Mouse (Mus musculus) liver, embryonic 13.5 days (tissue): ENCODE measurements around the gene Ly6g6e. TPM values are rescaled to one million over a fixed set of nuclear protein-coding genes. Genes with fewer than 3 reads are reported as not detected.
"Not testable (repeated sequence)": the region's sequence is repeated elsewhere in the genome, so short reads cannot be mapped to it uniquely, and the experiment has no call there.

ENCODE experiments used
- ATAC-seq: fragments of 200-750 bp; cut with Nextera tagmentation; 2 replicates; pipeline ENCODE4 v1.8.0; 2017; ENCODE audit warnings: low read depth, mild to moderate bottlenecking, moderate number of reproducible peaks, moderate library complexity
- DNase-seq: peaks from one replicate; pipeline ENCODE4 v3.0.0; 2022
- H3K27ac ChIP-seq: fragments of 300-500 bp; sonication (generic); 2 replicates; pipeline ENCODE4 v1.5.1; 2015; ENCODE audit warnings: moderate library complexity, mild to moderate bottlenecking, inconsistent platforms
- H3K27me3 ChIP-seq: fragments of 300-500 bp; sonication (generic); 2 replicates; pipeline ENCODE4 v1.6.1; 2015; ENCODE audit warnings: mild to moderate bottlenecking, inconsistent platforms
- H3K36me3 ChIP-seq: fragments of 300-500 bp; sonication (generic); 2 replicates; pipeline ENCODE4 v1.6.1; 2015; ENCODE audit warnings: mild to moderate bottlenecking, inconsistent platforms
- H3K4me1 ChIP-seq: fragments of 300-500 bp; sonication (generic); replicated peaks from 2 replicates; pipeline ENCODE4 v1.6.1; 2015; ENCODE audit warnings: inconsistent platforms
- H3K4me2 ChIP-seq: fragments of 300-500 bp; sonication (generic); 2 replicates; pipeline ENCODE4 v1.6.1; 2015; ENCODE audit warnings: inconsistent platforms, mild to moderate bottlenecking, moderate library complexity
- H3K4me3 ChIP-seq: fragments of 300-500 bp; sonication (generic); replicated peaks from 2 replicates; pipeline ENCODE4 v1.5.1; 2015; ENCODE audit warnings: mild to moderate bottlenecking, inconsistent platforms
- H3K9ac ChIP-seq: fragments of 300-500 bp; sonication (generic); 2 replicates; pipeline ENCODE4 v1.6.1; 2015; ENCODE audit warnings: mild to moderate bottlenecking, inconsistent platforms
- H3K9me3 ChIP-seq: fragments of 300-500 bp; sonication (generic); replicated peaks from 2 replicates; pipeline ENCODE4 v1.6.1; 2016; ENCODE audit warnings: inconsistent platforms
- WGBS: fragments of 180-500 bp; shearing (Covaris S2); methylation state at CpG from one replicate; pipeline ENCODE4 v1.1.7; 2015; ENCODE audit not compliant: insufficient replicate concordance; 5-methylcytosine and 5-hydroxymethylcytosine counted together
- polyA plus RNA-seq: library from polyadenylated mRNA; unstranded; fragments of >200 nt; fragmentation: Nextera tagmentation; extraction: Ambion mirVana; gene quantifications from 2 replicates; pipeline ENCODE4 v1.2.1, GENCODE M21; 2015

The Ly6g6e gene
- polyA plus RNA-seq, 1 experiment from 2014 or later: 0.23 TPM

DNA sequence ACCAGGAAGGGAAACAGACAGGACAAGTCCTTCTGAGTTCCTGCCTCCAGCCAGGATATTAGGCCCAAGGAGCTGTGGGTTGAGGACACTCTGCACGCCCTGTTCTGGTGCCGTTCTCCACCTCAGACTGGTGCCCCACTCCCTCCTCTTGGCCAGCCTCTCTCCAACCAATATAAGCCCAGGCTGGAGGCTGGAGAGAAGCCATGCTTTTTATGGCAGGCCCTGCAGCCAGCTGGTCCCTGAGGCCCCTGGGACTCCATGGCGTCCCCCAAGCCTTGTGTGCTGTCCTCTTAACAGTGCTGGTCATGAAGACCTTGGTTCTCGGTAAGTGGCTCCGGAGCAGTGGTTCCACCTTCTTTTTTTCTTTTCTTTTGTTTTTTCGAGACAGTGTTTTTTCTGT is 31.4 kb downstream of the Ly6g6e start, which contains the start of gene Ly6g5c:
Ly6g5c (plus strand) TSS at position 183 of the 400 bp plus-strand sequence.
- Histone ChIP-seq H3K36me3 (peaks cover 8% of the 10 kb centered on the region), H3K4me1 (peaks cover 33% of the 10 kb centered on the region), H3K27me3 (no peaks in the 10 kb centered on the region), H3K4me2 (no peak within 1 kb of the TSS), H3K9me3 (no peaks in the 10 kb centered on the region), H3K9ac (no peak within 1 kb of the TSS), H3K27ac (no peak within 1 kb of the TSS), H3K4me3 (no peak within 1 kb of the TSS)
- ATAC-seq (no peak), DNase-seq (no peak)
- 78% methylated on average over 6 of the region's 6 CpGs for WGBS

GRCm38 (mm10) chr17:35111774-35112173 is 35.1 kb downstream of the Ly6g6e start:
- no peak overlapping the region for H3K4me2 ChIP-seq
- H3K9ac ChIP-seq: no peak overlapping the region
- no peak for ATAC-seq
- H3K4me1 ChIP-seq: 0 out of 2 replicates have a peak, but pooled peaks cover 4% of the 10 kb centered on the region
- H3K27ac ChIP-seq: no peak overlapping the region
- no peaks in the 10 kb centered on the region for H3K9me3 ChIP-seq
- no peak overlapping the region for H3K4me3 ChIP-seq
- H3K27me3 ChIP-seq: no peaks in the 10 kb centered on the region
- WGBS: 71% methylated on average over 9 of the region's 9 CpGs
- no peak for DNase-seq
- peaks cover 30% of the 10 kb centered on the region for H3K36me3 ChIP-seq

DNA sequence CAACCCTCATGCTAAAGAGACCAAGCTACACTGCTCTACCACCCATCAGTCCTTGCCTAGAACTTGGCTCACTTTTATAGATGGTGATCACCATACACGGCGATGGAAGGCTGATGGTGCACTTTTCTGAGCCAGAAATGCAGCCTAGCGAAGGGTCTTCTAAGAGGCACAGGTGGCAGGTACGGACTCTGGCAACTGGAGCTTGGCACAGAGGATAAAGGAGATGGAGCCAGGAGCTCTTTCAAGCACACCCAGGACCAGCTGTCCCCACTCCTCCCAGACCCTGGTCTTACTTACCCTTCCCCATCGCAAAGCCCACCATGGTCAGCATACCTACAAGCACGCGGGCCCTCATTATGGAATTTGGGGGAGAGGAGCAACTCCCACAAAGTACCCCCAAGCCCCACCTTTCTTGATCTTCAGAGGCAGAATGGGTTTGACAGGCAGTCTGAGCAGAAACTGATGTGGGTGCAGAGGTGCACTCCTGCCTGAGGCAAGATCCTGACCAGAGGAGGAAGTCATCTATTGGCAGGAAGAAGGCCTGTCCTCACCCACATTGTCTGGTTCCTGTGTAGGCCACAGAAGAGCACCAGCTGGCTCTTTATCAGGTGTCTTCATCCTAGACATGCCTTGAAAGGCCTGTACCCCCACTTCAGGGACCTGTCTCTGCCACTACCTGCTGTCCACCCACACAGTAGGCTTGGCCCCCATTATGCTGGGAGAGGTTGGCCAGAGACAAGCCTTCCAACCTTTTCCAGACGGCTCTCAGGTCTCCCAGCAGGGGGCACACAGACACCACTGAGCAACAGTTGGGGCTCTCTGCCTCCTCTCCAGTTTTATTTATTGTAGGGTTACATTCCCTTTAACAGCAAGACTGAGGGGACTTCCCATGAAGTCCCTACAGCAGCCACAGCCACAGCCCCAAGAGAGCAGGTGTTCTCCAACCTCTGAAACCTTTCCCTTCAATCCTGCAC is 38.6 kb downstream of the Ly6g6e start, which contains the start of gene Ly6g5b:
Ly6g5b (minus strand) TSS at position 383 of the 974 bp plus-strand sequence.
- DNase-seq (no peak), ATAC-seq (no peak)
- no peak within 1 kb of the TSS for H3K4me3 ChIP-seq
- WGBS: 77% methylated on average over 8 of the region's 8 CpGs
- H3K36me3 ChIP-seq: peaks cover 57% of the 10 kb centered on the region
- H3K4me2 ChIP-seq: no peak within 1 kb of the TSS
- H3K9me3 ChIP-seq: no peaks in the 10 kb centered on the region
- no peaks in the 10 kb centered on the region for H3K27me3 ChIP-seq
- H3K27ac ChIP-seq: no peak within 1 kb of the TSS; the same call in 1 of the 2 replicates
- H3K4me1 ChIP-seq: peaks cover 21% of the 10 kb centered on the region
- H3K9ac ChIP-seq: no peak within 1 kb of the TSS

GRCm38 (mm10) chr17:35120745-35121142 is 44.0 kb downstream of the Ly6g6e start:
- ATAC-seq: peak; percentile 3; the same call in 1 of the 2 replicates
- peaks cover 57% of the 10 kb centered on the region for H3K36me3 ChIP-seq
- no peak for DNase-seq

DNA sequence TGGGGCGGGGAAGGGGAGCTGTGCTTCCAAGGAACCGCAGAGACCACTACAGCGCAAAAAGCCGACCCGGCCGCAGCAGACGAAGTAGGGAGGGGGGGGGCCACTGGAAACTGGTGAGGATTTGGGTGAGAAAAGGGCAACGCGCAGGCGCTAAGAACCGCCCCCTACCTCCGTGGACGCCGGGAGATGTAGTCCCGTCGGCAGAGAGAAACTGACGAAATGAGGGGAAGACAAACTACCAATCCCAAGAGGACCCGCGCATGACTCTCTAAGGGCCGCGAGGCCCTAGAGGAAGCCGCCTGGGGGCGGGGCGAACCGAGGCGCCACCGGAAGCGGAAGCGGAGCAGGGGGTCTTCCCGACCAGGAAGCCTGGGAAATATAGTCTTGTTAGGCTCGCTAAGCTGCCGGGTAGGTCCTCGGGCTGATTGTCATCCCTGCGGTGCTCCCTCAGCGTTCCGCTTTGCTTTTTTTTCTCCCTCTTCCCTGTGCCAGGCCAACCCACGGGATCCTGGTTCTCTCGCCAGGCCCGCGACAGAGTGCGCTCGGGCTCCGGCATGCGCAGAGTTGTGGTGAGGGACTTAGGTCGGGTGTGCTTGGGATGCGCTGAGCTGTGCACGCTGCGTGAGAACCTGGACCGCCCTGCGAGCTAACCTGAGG is 44.6 kb downstream of the Ly6g6e start, which contains the start of gene Gpank1:
Gpank1 (plus strand) TSS at position 313 of the 657 bp plus-strand sequence.
- ATAC-seq: peak; percentile 94
- Histone ChIP-seq H3K27me3 (no peaks in the 10 kb centered on the region), H3K9me3 (no peaks in the 10 kb centered on the region), H3K9ac (peak within 1 kb of the TSS; percentile 97), H3K4me2 (peak within 1 kb of the TSS; percentile 97), H3K4me3 (peak within 1 kb of the TSS; percentile 96), H3K27ac (peak within 1 kb of the TSS; percentile 93), H3K36me3 (peaks cover 52% of the 10 kb centered on the region), H3K4me1 (peaks cover 51% of the 10 kb centered on the region)
- under 1% methylated on average over 50 of the region's 50 CpGs for WGBS
- peak; percentile 96 for DNase-seq

More at GRCm38 (mm10) chr17:35120745-35121142, 44.0 kb downstream of the Ly6g6e start:
- H3K4me1 ChIP-seq: peaks cover 49% of the 10 kb centered on the region
- peak overlapping the region; percentile 84 for H3K27ac ChIP-seq
- no peaks in the 10 kb centered on the region for H3K27me3 ChIP-seq
- H3K4me3 ChIP-seq: peak overlapping the region; percentile 96
- H3K9ac ChIP-seq: peak overlapping the region; percentile 97
- H3K4me2 ChIP-seq: peak overlapping the region; percentile 97
- under 1% methylated on average over 33 of the region's 33 CpGs for WGBS
- H3K9me3 ChIP-seq: no peaks in the 10 kb centered on the region

DNA sequence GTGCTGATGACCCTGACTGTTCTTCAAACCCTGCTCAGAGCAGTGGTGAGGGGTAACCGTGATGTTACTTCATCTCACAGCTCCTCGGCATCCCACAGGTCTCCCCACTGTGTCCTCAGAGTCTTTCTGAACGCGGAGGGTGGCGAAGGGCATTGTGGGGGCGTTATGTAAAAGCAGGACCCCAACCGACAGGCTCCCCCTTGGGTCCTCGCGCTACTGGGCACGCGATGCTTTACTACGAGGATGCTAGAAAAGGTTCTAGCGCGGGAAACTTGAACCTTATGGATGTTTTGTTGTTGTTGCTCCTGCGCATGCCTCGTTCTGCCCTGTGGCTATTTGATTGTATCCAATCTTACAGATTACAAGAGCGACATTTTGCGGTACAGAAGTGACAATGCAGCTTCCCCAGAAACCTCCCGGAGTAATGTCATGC is 45.2 kb downstream of the Ly6g6e start, which contains the start of gene Csnk2b:
Csnk2b (minus strand) TSS at position 183 of the 433 bp plus-strand sequence.
- under 1% methylated on average over 19 of the region's 19 CpGs for WGBS
- Histone ChIP-seq H3K27ac (peak within 1 kb of the TSS; percentile 93), H3K9ac (peak within 1 kb of the TSS; percentile 97), H3K27me3 (no peaks in the 10 kb centered on the region), H3K4me3 (peak within 1 kb of the TSS; percentile 96), H3K4me1 (peaks cover 57% of the 10 kb centered on the region), H3K4me2 (peak within 1 kb of the TSS; percentile 97), H3K9me3 (no peaks in the 10 kb centered on the region), H3K36me3 (peaks cover 47% of the 10 kb centered on the region)
- peak; percentile 38 for DNase-seq
- no peak; the same call in 1 of the 2 replicates for ATAC-seq

DNA sequence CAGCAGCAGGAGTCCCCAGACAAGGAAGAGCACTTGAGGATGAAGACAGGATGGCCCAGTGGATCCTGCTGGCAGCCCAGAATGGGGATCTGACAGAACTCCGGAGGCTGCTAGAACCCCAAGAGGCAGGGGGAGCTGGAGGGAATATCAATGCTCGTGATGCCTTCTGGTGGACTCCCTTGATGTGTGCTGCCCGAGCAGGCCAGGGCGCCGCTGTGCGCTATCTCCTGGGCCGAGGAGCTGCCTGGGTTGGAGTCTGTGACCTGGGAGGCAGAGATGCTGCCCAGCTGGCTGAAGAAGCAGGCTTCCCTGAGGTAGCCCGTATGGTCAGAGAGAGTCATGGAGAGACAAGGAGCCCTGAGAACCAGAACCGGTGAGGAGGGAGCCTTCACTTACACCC is 46.6 kb downstream of the Ly6g6e start:
- peaks cover 68% of the 10 kb centered on the region for H3K4me1 ChIP-seq
- not testable (repeated sequence) for H3K27me3 ChIP-seq, H3K27ac ChIP-seq, H3K9ac ChIP-seq, ATAC-seq, DNase-seq, H3K9me3 ChIP-seq, H3K4me2 ChIP-seq, H3K4me3 ChIP-seq
- 88% methylated on average over 9 of the region's 9 CpGs for WGBS
- peaks cover 39% of the 10 kb centered on the region for H3K36me3 ChIP-seq

- not testable (repeated sequence) for ATAC-seq, H3K4me2 ChIP-seq, H3K27me3 ChIP-seq, H3K9ac ChIP-seq, H3K27ac ChIP-seq, H3K9me3 ChIP-seq, H3K4me3 ChIP-seq, DNase-seq
- Histone ChIP-seq H3K36me3 (peaks cover 31% of the 10 kb centered on the region), H3K4me1 (peaks cover 68% of the 10 kb centered on the region)
- 84% methylated on average over 12 of the region's 12 CpGs for WGBS
These were observed 47.7 kb downstream of the Ly6g6e start for GRCm38 (mm10) chr17:35124261-35124896.

- peak overlapping the region; percentile 91 for H3K27ac ChIP-seq
- no peaks in the 10 kb centered on the region for H3K27me3 ChIP-seq
- DNase-seq (no peak), ATAC-seq (no peak)
- H3K4me1 ChIP-seq: peaks cover 68% of the 10 kb centered on the region
- peaks cover 35% of the 10 kb centered on the region for H3K36me3 ChIP-seq
- H3K9ac ChIP-seq: peak overlapping the region; percentile 84
- no peaks in the 10 kb centered on the region for H3K9me3 ChIP-seq
- peak overlapping the region; percentile 91 for H3K4me2 ChIP-seq
- WGBS: 74% methylated on average over 1 of the region's 1 CpGs
- H3K4me3 ChIP-seq: no peak overlapping the region; the same call in 1 of the 2 replicates
These were observed 48.4 kb downstream of the Ly6g6e start for GRCm38 (mm10) chr17:35125081-35125480.

GRCm38 (mm10) chr17:35125578-35125977 is 48.9 kb downstream of the Ly6g6e start:
- 31% methylated on average over 6 of the region's 6 CpGs for WGBS
- Histone ChIP-seq H3K4me1 (peaks cover 67% of the 10 kb centered on the region), H3K4me3 (peak overlapping the region; percentile 70), H3K36me3 (peaks cover 40% of the 10 kb centered on the region), H3K9me3 (no peaks in the 10 kb centered on the region), H3K9ac (peak overlapping the region; percentile 84), H3K27me3 (no peaks in the 10 kb centered on the region), H3K4me2 (peak overlapping the region; percentile 91), H3K27ac (peak overlapping the region; percentile 91)
- ATAC-seq (no peak), DNase-seq (no peak)
